Mouse (Mus musculus) liver, embryonic 14.5 days (tissue): Measurements from ENCODE around the gene Sort1.

Experiments
- CTCF ChIP-seq: IDR thresholded peaks from 2 replicates; pipeline ENCODE4 v1.5.1; 2016; ENCODE audit warnings: antibody characterized with exemption, low read depth, control low read depth
- EP300 ChIP-seq: IDR thresholded peaks from 2 replicates; pipeline ENCODE4 v1.6.1; 2016; ENCODE audit warnings: antibody characterized with exemption, low read depth

DNA sequence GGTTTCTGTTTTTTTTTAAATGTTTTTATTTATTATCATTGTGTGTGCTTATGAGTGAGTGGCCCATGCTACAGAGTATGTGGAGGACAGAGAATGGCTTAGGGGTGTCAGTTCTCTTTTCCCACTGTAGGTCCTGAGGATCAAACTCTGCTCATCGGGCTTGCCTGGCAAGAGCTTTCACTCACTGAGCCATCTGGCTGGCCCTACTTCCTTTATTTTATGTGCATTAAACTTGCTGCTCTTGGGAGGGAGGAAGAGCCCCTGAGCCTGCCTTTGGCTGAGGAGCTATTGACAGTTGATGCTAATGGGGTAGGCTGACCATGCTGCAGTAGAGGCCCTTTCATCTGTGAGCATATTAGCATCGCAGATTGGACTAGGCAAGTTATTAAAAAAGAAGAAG, 37.0 kb upstream of the Sort1 start:
- TF ChIP-seq CTCF = no peak
- TF ChIP-seq EP300 = no peak
